Mouse (Mus musculus) C2C12 (cell line): ENCODE results near the gene Anks1b.

Source experiments
- CEBPB ChIP-seq: IDR thresholded peaks from one replicate; pipeline ENCODE4 v1.6.1; 2011; ENCODE audit warnings: low read depth, mild to moderate bottlenecking, control low read depth, moderate library complexity
- CTCF ChIP-seq: IDR thresholded peaks from one replicate; pipeline ENCODE4 v1.5.1; 2011; ENCODE audit not compliant: control insufficient read depth, insufficient read depth, insufficient read length
- MAX ChIP-seq: IDR thresholded peaks from one replicate; pipeline ENCODE4 v1.6.1; 2011; ENCODE audit warnings: mild to moderate bottlenecking, control low read depth
- MYOD1 ChIP-seq: IDR thresholded peaks from one replicate; pipeline ENCODE4 v1.6.1; 2011; ENCODE audit warnings: low read depth; ENCODE audit not compliant: control insufficient read depth, insufficient read length
- USF1 ChIP-seq: IDR thresholded peaks from one replicate; pipeline ENCODE4 v1.6.1; 2011; ENCODE audit warnings: low read depth, mild to moderate bottlenecking, control low read depth, moderate library complexity

- TF ChIP-seq CTCF (no peak), MYOD1 (no peak), USF1 (no peak), MAX (no peak), CEBPB (no peak)
These were observed 131.6 kb downstream of the Anks1b start for GRCm38 (mm10) chr10:90004882-90005281.
